Mouse (Mus musculus) heart, postnatal 0 days (tissue): ENCODE data around the gene Otud3. TPM values are rescaled to one million over a fixed set of nuclear protein-coding genes. Genes with fewer than 3 reads are reported as not detected.

Source experiments
- ATAC-seq: fragments of 200-750 bp; cut with Nextera tagmentation; 2 replicates; pipeline ENCODE4 v1.8.0; 2017; ENCODE audit warnings: low read depth, moderate number of reproducible peaks, moderate library complexity; ENCODE audit not compliant: insufficient read depth
- DNase-seq: peaks from one replicate; pipeline ENCODE4 v3.0.0-alpha.2; 2016; ENCODE audit warnings: low spot score
- H3K27ac ChIP-seq: fragments of 300-500 bp; sonication (generic); 2 replicates; pipeline ENCODE4 v1.5.1; 2014; ENCODE audit warnings: low read depth, mild to moderate bottlenecking
- H3K27me3 ChIP-seq: fragments of 300-500 bp; sonication (generic); 2 replicates; pipeline ENCODE4 v1.6.1; 2014; ENCODE audit warnings: low read length, mixed read lengths; ENCODE audit not compliant: control insufficient read depth, insufficient read depth
- H3K36me3 ChIP-seq: fragments of 300-500 bp; sonication (generic); replicated peaks from 2 replicates; pipeline ENCODE4 v1.6.1; 2014; ENCODE audit warnings: low read length, mixed read lengths; ENCODE audit not compliant: control insufficient read depth, insufficient read depth
- H3K4me1 ChIP-seq: fragments of 300-500 bp; sonication (generic); 2 replicates; pipeline ENCODE4 v1.6.1; 2014; ENCODE audit warnings: antibody characterized with exemption; ENCODE audit not compliant: control insufficient read depth, insufficient read depth
- H3K4me2 ChIP-seq: fragments of 300-500 bp; sonication (generic); 2 replicates; pipeline ENCODE4 v1.6.1; 2014; ENCODE audit warnings: low read depth, mild to moderate bottlenecking, low read length, moderate library complexity
- H3K4me3 ChIP-seq: fragments of 300-500 bp; sonication (generic); 2 replicates; pipeline ENCODE4 v1.5.1; 2014; ENCODE audit warnings: low read depth, low read length
- H3K9ac ChIP-seq: fragments of 300-500 bp; sonication (generic); replicated peaks from 2 replicates; pipeline ENCODE4 v1.6.1; 2014; ENCODE audit warnings: low read depth, low read length, mixed read lengths
- H3K9me3 ChIP-seq: fragments of 300-500 bp; sonication (generic); replicated peaks from 2 replicates; pipeline ENCODE4 v1.6.1; 2016; ENCODE audit warnings: low read length; ENCODE audit not compliant: control insufficient read depth
- CTCF ChIP-seq: IDR thresholded peaks from 2 replicates; pipeline ENCODE4 v1.5.1; 2016; ENCODE audit warnings: antibody characterized with exemption, control low read depth, low read depth
- EP300 ChIP-seq: IDR thresholded peaks from 2 replicates; pipeline ENCODE4 v1.6.1; 2016; ENCODE audit warnings: antibody characterized with exemption, low read depth
- whole genome bisulfite sequencing: fragments of 180-500 bp; shearing (Covaris S2); extraction: QIAGEN DNeasy Blood & Tissue Kit; methylation state at CpG from one replicate; pipeline ENCODE4 v1.1.7; 2014; 5-methylcytosine and 5-hydroxymethylcytosine counted together
- polyA plus RNA-seq: library from polyadenylated mRNA; unstranded; fragments of >200 nt; fragmentation: Nextera tagmentation; extraction: Ambion mirVana; gene quantifications from 2 replicates; pipeline ENCODE4 v1.2.1, GENCODE M21; 2015
- total RNA-seq: library from RNA; depleted of rRNA; stranded (reverse); fragments of >200 nt; gene quantifications from 2 replicates; pipeline ENCODE4 v1.2.3, GENCODE M21; 2014; ENCODE audit warnings: low replicate concordance

Gene Otud3
- total and polyA plus RNA-seq, 2 experiments from 2014 or later, result 4.1 to 12.4 TPM

DNA sequence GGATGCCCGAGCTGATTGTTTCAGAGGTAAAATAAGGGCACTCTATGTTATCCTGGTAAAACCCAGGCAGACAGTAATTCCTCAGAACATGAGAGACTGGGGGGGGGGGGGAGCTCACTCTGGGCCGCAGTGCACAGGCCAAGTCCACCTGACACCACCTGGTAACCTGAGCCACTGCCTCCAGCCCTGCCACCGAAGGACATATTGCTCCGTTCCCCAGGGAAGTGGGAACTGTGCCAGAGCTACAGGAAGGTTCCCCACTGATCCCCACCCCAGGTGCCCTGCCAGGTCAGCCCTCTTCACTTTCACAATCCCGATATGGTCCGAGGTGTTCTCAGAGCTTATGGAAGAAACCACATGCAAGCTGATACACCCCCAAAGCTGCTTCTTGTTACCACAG, 21.1 kb downstream of the Otud3 start:
- 79% methylated on average over 5 of the region's 6 CpGs for WGBS
- Histone ChIP-seq H3K27ac (no peak overlapping the region), H3K36me3 (peaks cover 44% of the 10 kb centered on the region)

GRCm38 (mm10) chr4:138889635-138890034, 24.1 kb downstream of the Otud3 start:
- WGBS, result 70% methylated on average over 8 of the region's 8 CpGs
- H3K4me1 ChIP-seq, result no peaks in the 10 kb centered on the region
- no peak for ATAC-seq

More for the DNA sequence above, 21.1 kb downstream of the Otud3 start:
- Histone ChIP-seq H3K9ac (no peak overlapping the region), H3K4me2 (no peak overlapping the region), H3K4me3 (no peak overlapping the region), H3K4me1 (no peaks in the 10 kb centered on the region), H3K27me3 (no peaks in the 10 kb centered on the region), H3K9me3 (no peaks in the 10 kb centered on the region)
- ATAC-seq, result no peak
- TF ChIP-seq CTCF (no peak), EP300 (no peak)
- DNase-seq, result no peak

GRCm38 (mm10) chr4:138889165-138889564, 24.6 kb downstream of the Otud3 start:
- ATAC-seq, result no peak
- no peak for DNase-seq
- no peak for TF ChIP-seq EP300
- TF ChIP-seq CTCF, result no peak
- Histone ChIP-seq H3K27ac (no peak overlapping the region), H3K4me1 (no peaks in the 10 kb centered on the region), H3K9me3 (no peaks in the 10 kb centered on the region), H3K4me3 (no peak overlapping the region), H3K4me2 (no peak overlapping the region), H3K9ac (no peak overlapping the region), H3K36me3 (peaks cover 11% of the 10 kb centered on the region; the same call in 1 of the 2 replicates), H3K27me3 (0 out of 2 replicates have a peak, but pooled peaks cover under 1% of the 10 kb centered on the region)
- WGBS, result 61% methylated on average over 7 of the region's 7 CpGs

More at GRCm38 (mm10) chr4:138889635-138890034, 24.1 kb downstream of the Otud3 start:
- Histone ChIP-seq H3K9ac (no peak overlapping the region), H3K36me3 (peaks cover 16% of the 10 kb centered on the region), H3K4me2 (no peak overlapping the region), H3K9me3 (no peaks in the 10 kb centered on the region), H3K27me3 (no peaks in the 10 kb centered on the region), H3K27ac (no peak overlapping the region), H3K4me3 (no peak overlapping the region)
- DNase-seq, result no peak
- TF ChIP-seq EP300, result no peak
- TF ChIP-seq CTCF, result no peak

- no peaks in the 10 kb centered on the region for H3K4me1 ChIP-seq
- H3K4me3 ChIP-seq, result no peak overlapping the region
- peaks cover 16% of the 10 kb centered on the region; the same call in 1 of the 2 replicates for H3K27me3 ChIP-seq
- no peaks in the 10 kb centered on the region for H3K9me3 ChIP-seq
- ATAC-seq (no peak), DNase-seq (peak; percentile 40)
- no peak overlapping the region for H3K9ac ChIP-seq
- no peaks in the 10 kb centered on the region for H3K36me3 ChIP-seq
- peak; percentile 89 for TF ChIP-seq CTCF
- no peak for TF ChIP-seq EP300
- H3K27ac ChIP-seq, result no peak overlapping the region
- H3K4me2 ChIP-seq, result no peak overlapping the region
- 14% methylated on average over 6 of the region's 6 CpGs for WGBS
Measured at GRCm38 (mm10) chr4:138884261-138884660, 29.5 kb downstream of the Otud3 start.

GRCm38 (mm10) chr4:138882179-138882578, 31.6 kb downstream of the Otud3 start:
- no peak for DNase-seq
- Histone ChIP-seq H3K4me3 (no peak overlapping the region), H3K27ac (no peak overlapping the region), H3K4me2 (no peak overlapping the region), H3K27me3 (peaks cover 16% of the 10 kb centered on the region; the same call in 1 of the 2 replicates), H3K9ac (no peak overlapping the region), H3K36me3 (no peaks in the 10 kb centered on the region), H3K4me1 (no peaks in the 10 kb centered on the region), H3K9me3 (no peaks in the 10 kb centered on the region)
- no peak for ATAC-seq
- TF ChIP-seq CTCF, result no peak
- no peak for TF ChIP-seq EP300
- WGBS, result 11% methylated on average over 15 of the region's 16 CpGs

GRCm38 (mm10) chr4:138880811-138881584, 32.7 kb downstream of the Otud3 start:
- ATAC-seq, result no peak
- WGBS, result 67% methylated on average over 7 of the region's 7 CpGs
- H3K36me3 ChIP-seq, result no peaks in the 10 kb centered on the region

More at GRCm38 (mm10) chr4:138880811-138881584, 32.7 kb downstream of the Otud3 start:
- H3K9ac ChIP-seq, result no peak overlapping the region
- no peaks in the 10 kb centered on the region for H3K9me3 ChIP-seq
- TF ChIP-seq EP300, result no peak
- TF ChIP-seq CTCF, result no peak
- no peak for DNase-seq
- H3K4me3 ChIP-seq, result no peak overlapping the region
- H3K4me2 ChIP-seq, result no peak overlapping the region
- H3K4me1 ChIP-seq, result no peaks in the 10 kb centered on the region
- peaks cover 16% of the 10 kb centered on the region; the same call in 1 of the 2 replicates for H3K27me3 ChIP-seq
- H3K27ac ChIP-seq, result no peak overlapping the region
